Mouse (Mus musculus) frontal cortex, adult (tissue): ENCODE measurements around the gene C1galt1.

Source experiments
- ATAC-seq: cut with Nextera tagmentation; 2 replicates; pipeline ENCODE4 v1.9.2; 2017; ENCODE audit warnings: mild to moderate bottlenecking, moderate library complexity, mixed read lengths; ENCODE audit not compliant: low TSS enrichment

The C1galt1 gene

DNA sequence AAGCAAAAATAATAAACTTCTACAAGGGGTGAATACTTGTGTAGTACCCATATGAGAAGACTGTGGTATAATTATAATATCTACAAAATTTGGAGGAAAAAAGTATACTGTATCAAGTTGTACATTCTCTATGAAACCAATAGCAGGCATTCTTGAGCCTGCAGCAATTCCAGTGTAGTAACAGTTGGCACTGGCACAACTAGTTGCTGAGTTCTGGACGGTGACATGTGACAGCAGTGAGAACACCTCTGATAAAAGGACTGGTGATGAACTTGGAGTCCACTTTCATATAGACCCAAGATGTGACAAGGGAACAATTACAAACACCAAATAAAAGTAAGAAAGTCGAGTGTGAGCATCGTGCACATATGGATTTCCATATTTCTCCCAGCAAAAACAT is 14.5 kb downstream of the C1galt1 start:
- ATAC-seq = no peak

DNA sequence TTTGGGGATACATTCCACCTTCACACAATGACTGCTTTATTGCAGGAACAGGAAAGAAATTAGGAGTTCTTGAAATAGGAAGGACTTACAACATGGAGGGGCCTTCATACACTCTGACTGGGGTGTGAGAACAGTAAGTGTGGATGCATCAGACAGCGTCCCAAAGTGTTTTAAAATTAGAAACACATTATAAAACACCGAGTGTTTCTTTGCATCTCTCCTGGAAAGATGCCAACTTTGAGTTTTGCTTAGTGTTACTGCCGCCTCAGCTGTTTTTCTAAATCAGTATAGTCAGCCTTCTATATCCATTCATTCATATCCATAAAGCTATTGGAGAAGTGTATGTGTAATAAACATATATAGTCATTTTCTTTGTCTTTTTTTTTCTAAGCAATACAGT is 16.4 kb downstream of the C1galt1 start:
- ATAC-seq = peak; percentile 93

DNA sequence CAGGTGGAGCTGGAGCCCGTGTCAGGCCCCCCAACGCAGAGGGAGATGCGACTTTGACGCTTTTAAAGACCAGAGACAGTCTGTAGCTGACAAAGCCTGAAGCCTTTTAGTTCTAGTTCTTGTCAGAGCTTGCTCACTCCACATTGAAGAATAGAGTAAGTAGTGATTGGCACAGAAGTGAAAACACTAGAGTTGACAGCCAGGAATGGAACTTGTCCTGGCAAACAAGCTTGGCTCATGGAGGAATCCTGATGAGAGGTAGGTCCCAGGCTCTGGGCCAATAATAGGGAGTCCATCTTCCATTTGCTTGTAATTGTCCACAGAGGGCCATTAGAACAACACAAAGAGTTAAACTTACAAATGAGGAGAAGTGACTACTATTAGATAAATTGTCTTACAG is 18.7 kb downstream of the C1galt1 start:
- ATAC-seq = no peak

DNA sequence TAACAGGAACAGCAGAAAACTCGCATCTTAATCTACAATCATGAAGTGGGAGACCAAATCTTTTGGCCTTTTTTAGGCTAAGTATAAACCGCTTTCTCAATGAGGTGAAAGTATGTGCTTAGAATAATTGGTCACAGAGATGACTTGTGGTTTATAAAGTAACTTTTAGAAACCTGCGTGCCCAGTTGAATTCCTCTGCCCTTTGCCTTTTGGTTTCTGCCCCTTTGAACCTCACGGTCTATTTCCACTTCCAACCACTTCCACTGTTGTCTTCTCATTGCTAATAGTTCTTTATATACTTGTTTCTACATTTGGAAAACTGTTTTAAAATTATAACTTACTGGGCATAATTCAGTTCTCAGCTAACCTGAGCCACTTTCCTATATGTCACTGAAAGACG is 32.2 kb downstream of the C1galt1 start:
- no peak for ATAC-seq

DNA sequence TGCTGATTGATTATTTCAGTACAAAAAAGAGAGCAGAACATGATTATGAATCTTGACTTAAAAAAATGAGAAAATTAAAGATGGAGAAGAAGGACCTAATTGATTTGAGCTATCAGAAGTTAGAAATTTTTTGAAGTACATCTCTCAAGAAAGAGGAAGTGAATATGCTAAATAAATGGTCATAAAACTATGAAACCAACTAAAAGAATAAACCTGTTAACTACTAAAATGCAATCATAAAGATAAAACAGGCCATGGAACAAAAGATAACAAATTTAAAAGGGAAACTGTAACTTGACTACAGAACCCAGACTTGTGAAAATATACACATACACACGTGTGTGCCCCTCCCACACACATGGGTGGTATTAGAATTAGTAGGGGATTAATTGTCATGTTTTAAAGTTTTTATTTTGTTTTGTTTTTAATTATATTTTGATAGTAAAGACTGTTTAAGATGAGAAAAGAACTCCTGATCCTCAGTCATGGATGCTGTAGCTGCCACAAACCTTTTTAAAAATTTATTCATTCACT is 37.0 kb downstream of the C1galt1 start:
- ATAC-seq = no peak

DNA sequence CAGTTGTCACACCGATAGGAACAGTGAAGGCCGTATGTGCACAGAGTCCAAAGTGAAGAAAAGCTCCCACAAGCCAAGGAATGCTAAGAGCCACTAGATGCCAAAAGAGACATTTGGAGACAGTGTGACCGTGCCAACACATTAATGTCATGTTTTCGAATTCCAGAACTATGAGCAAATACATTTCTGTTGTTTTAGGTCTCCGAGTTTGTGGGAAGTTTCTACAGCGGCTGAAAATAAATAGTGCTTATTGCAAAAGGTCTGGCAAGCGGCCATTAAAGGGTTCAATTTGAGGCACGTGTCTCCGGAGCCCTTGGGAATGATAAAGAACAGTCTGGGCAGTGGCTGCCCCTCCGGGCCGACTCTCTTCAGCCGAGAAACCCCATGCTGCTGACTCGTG is 37.9 kb downstream of the C1galt1 start:
- ATAC-seq = no peak

DNA sequence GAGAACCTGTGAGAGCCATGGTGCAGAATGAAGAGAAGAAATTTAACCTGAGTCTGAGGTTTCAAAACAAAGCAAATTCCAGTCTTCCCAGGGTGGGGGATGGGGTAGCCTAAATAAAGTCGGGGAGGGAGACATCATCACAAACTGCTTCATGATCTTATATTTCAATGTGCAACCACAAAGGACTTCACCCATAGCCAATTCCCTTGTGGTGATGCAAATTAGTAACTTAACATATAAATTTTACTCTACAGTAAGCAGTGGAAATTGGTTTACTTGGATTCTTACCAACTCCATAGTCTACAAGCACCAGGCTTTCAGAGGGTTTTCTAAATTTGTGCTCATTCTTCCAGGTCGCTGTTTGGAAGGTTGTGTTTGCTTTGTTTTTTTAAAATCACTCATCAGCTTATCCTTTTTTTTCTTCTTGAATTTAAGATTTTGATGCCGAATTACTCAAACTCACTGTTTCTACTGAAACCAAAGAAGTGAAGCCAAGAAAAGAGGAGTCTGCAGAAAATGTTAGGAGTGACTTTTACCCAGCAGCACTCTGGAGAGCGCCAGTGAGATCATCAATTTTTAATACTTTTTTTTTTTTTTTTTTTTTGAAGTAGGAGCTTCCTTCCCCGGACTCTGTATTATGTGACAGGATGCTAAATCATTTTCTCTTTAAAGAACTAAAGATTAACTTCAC is 41.5 kb downstream of the C1galt1 start:
- no peak for ATAC-seq

DNA sequence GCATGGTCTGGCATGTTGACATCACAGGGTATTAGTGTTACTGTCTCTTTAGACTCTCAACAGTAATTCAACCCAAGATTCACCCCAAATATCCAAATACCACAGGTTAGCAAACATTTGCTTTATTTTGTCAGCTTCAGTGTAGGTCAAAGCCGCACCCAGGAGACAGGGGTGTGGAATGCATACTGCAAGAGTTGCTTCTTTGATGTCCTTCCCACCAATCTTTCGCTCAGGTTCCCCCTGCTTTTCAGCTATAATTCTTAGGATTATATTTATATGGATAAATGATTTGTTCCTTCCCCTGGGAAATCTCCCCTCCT is 42.0 kb downstream of the C1galt1 start:
- no peak for ATAC-seq

DNA sequence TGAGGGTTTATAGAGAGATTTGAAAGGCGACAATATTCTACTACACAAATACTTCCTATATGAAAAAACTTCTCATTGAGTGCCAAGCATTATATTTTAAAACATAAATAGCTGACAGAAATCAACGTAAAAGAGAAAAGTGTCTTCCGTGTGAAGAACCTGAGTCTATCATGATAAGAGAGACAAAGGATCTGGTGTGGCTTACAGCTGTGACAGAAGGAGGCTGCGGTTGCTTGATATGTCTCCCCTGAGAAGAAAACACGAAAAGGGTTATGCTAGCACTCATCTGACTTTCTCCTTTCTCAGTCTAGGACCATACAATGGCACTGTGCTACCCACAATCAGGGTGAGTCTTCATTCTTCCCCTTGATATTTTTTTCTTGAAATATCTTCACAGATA is 51.7 kb downstream of the C1galt1 start:
- ATAC-seq = no peak

DNA sequence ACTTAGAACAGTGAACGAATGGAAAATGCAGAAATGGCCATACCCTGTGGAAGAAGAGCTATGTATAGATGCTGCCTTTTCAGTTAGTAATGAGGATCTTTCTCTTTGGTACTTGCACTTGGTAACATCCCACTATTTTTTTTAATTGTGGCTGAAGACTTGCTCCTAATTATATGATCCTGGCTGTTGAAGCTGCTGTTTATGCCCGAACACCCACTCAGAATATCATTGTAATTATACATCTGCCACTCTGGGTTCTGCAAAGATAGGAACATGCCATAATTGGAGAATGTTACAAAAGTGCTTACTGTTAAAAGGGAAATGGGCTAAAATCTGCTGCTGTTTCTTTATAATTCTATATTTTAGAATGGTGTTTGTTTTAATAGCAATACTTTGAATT is 67.4 kb downstream of the C1galt1 start:
- peak; percentile 93 for ATAC-seq
